Mouse (Mus musculus): ENCODE measurements around the gene Cdc42ep2. TPM values are rescaled to one million over a fixed set of nuclear protein-coding genes. Genes with fewer than 3 reads are reported as not detected.

Cdc42ep2 gene
- polyA plus RNA-seq, 1 experiment from 2014 or later, result 12.4 TPM

DNA sequence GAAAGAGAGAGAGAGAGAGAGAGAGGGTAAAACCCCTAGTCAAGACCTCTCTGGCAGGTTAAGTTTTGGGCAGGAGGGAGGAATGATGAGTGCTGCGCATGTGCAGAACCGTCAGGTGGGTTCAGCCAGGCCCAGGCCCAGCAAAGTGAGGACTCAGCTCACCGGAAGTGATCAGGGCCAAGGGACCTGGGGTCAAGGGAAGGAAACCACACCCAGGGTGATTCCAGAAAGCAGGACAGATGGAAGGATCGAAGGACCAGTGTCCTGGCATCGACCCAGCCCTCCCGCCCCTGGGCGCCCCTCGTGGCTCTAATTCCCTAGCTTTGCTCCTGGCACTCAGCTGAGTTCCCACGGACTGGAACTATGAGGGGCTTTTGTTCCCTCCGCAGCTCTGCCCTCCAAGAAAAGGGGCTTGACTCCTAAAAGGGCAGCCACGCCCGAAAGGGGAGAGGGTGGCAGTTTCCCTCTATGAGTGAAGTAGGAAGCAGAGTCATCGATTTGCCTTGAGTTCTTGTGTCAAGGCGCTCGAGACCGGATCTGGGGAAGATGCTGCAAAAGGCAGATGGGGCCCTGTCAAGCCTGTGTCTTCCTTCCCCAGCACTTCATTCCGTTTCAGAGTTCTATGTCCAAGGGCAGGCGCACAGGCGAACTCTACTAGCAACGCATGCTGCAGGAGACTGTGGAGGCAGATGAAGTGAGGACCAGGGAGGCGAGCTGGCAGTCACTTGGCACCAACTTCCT, 12.6 kb upstream of the Cdc42ep2 start:
- Histone ChIP-seq H3K9me3 (ENCODE audit: control insufficient read depth, low read length) (no peaks in the 10 kb centered on the region), H3K9ac (replicated peaks; ENCODE audit: low read depth, low read length) (no peak overlapping the region), H3K4me1 (replicated peaks; ENCODE audit: control insufficient read depth, insufficient read depth, low read length) (peaks cover 18% of the 10 kb centered on the region), H3K4me3 (replicated peaks; ENCODE audit: low read length) (no peak overlapping the region), H3K27ac (ENCODE audit: low read length) (no peak overlapping the region), H3K36me3 (ENCODE audit: control insufficient read depth, insufficient read depth) (no peaks in the 10 kb centered on the region), H3K27me3 (replicated peaks; ENCODE audit: control insufficient read depth, insufficient read depth, low read length) (no peaks in the 10 kb centered on the region), H3K4me2 (ENCODE audit: low read length) (no peak overlapping the region)
- ATAC-seq, result no peak
- 56% methylated on average over 21 of the region's 21 CpGs for WGBS

GRCm38 (mm10) chr19:5935691-5936090, 11.1 kb upstream of the Cdc42ep2 start:
- Histone ChIP-seq H3K36me3 (ENCODE audit: control insufficient read depth, insufficient read depth) (no peaks in the 10 kb centered on the region), H3K27me3 (replicated peaks; ENCODE audit: control insufficient read depth, insufficient read depth, low read length) (no peaks in the 10 kb centered on the region), H3K4me2 (ENCODE audit: low read length) (no peak overlapping the region), H3K9me3 (ENCODE audit: control insufficient read depth, low read length) (no peaks in the 10 kb centered on the region), H3K4me1 (replicated peaks; ENCODE audit: control insufficient read depth, insufficient read depth, low read length) (peaks cover 18% of the 10 kb centered on the region), H3K27ac (ENCODE audit: low read length) (no peak overlapping the region), H3K9ac (replicated peaks; ENCODE audit: low read depth, low read length) (no peak overlapping the region), H3K4me3 (replicated peaks; ENCODE audit: low read length) (no peak overlapping the region)
- WGBS, result 78% methylated on average over 5 of the region's 5 CpGs
- no peak for ATAC-seq

- 71% methylated on average over 3 of the region's 3 CpGs for WGBS
- Histone ChIP-seq H3K9ac (replicated peaks; ENCODE audit: low read depth, low read length) (no peak overlapping the region), H3K27me3 (replicated peaks; ENCODE audit: control insufficient read depth, insufficient read depth, low read length) (no peaks in the 10 kb centered on the region), H3K27ac (ENCODE audit: low read length) (no peak overlapping the region), H3K36me3 (ENCODE audit: control insufficient read depth, insufficient read depth) (no peaks in the 10 kb centered on the region), H3K4me2 (ENCODE audit: low read length) (no peak overlapping the region), H3K4me3 (replicated peaks; ENCODE audit: low read length) (no peak overlapping the region), H3K4me1 (replicated peaks; ENCODE audit: control insufficient read depth, insufficient read depth, low read length) (peaks cover 18% of the 10 kb centered on the region), H3K9me3 (ENCODE audit: control insufficient read depth, low read length) (no peaks in the 10 kb centered on the region)
- ATAC-seq, result no peak
Measured at GRCm38 (mm10) chr19:5935266-5935665, 10.7 kb upstream of the Cdc42ep2 start.

DNA sequence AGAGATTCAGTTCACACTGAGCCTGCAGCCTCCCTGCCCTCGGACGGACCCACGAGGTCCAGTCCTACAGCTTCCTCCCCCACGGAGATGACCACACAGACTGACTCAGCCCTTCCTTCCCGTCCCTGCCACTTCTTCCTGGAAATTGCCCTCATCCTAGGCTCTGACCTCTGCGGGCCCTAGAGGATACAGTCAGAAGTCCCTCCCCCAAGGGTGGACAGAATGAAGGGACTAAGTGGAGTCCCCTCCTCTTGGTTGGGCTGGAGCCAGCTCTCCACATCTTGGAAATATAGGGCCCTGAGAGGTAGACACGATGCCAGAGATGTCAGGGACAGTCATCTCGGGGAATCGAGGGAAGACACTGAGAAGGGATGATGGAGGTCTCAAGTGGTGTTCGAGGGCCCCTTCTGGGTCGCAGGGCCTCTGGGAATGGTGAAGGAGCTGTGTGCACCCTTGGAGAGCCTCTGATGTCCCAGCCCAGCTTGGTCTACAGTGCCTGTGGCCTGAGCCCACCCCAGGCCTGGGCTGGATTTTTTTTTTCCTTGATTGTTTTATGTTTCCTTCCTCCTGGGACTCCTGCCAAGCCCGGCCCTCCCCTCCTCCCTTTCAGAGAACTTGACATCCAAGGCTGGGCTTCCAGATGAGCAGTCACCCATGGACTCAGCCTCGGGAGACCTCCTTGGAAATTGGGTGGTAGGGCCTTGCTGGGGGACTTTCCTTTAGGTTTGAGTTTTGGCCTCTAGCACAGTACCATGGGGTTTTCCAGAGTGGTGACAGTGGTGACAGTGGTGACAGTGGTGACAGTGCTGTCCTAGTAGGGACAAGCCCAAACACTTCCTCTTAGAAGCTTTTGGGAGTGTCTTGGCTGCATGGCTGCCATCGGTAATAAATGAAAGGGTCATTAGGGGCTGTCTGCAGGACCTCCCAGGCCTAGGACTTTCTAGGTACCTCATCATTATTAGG, 5.3 kb upstream of the Cdc42ep2 start:
- Histone ChIP-seq H3K27ac (ENCODE audit: low read length) (no peak overlapping the region), H3K36me3 (ENCODE audit: control insufficient read depth, insufficient read depth) (no peaks in the 10 kb centered on the region), H3K27me3 (replicated peaks; ENCODE audit: control insufficient read depth, insufficient read depth, low read length) (0 out of 2 replicates have a peak, but pooled peaks cover 2% of the 10 kb centered on the region), H3K9me3 (ENCODE audit: control insufficient read depth, low read length) (no peaks in the 10 kb centered on the region), H3K9ac (replicated peaks; ENCODE audit: low read depth, low read length) (no peak overlapping the region), H3K4me1 (replicated peaks; ENCODE audit: control insufficient read depth, insufficient read depth, low read length) (peaks cover 18% of the 10 kb centered on the region), H3K4me3 (replicated peaks; ENCODE audit: low read length) (no peak overlapping the region), H3K4me2 (ENCODE audit: low read length) (no peak overlapping the region)
- ATAC-seq, result no peak
- 68% methylated on average over 14 of the region's 14 CpGs for WGBS

- Histone ChIP-seq H3K4me3 (replicated peaks; ENCODE audit: low read length) (no peak overlapping the region), H3K9me3 (ENCODE audit: control insufficient read depth, low read length) (no peaks in the 10 kb centered on the region), H3K27me3 (replicated peaks; ENCODE audit: control insufficient read depth, insufficient read depth, low read length) (0 out of 2 replicates have a peak, but pooled peaks cover 2% of the 10 kb centered on the region), H3K27ac (ENCODE audit: low read length) (no peak overlapping the region), H3K36me3 (ENCODE audit: control insufficient read depth, insufficient read depth) (no peaks in the 10 kb centered on the region), H3K4me1 (replicated peaks; ENCODE audit: control insufficient read depth, insufficient read depth, low read length) (peaks cover 22% of the 10 kb centered on the region), H3K9ac (replicated peaks; ENCODE audit: low read depth, low read length) (no peak overlapping the region), H3K4me2 (ENCODE audit: low read length) (no peak overlapping the region)
- ATAC-seq, result no peak
- 81% methylated on average over 3 of the region's 3 CpGs for WGBS
Measured at GRCm38 (mm10) chr19:5928546-5928945, 3.9 kb upstream of the Cdc42ep2 start.

DNA sequence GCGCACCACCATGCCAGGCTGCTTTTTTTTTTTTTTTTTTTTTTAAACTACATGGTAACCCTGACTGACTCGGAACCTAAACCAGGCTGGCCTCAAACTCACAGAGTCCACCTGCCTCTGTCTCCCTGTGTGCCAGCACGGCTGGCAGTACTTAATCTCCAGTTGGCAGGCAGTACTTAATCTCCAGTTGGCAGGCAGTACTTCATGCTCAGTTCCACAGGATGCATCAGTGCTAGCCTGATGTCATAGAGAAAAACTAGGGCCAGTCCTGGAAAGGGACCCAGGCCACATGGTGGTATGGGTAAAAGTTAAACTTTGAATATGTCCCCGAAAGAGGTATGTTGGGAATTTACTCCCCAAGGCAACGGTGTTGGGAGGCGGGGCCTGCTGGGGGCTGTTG, 3.5 kb upstream of the Cdc42ep2 start:
- ATAC-seq, result no peak
- peaks cover 23% of the 10 kb centered on the region for H3K4me1 ChIP-seq (replicated peaks; ENCODE audit: control insufficient read depth, insufficient read depth, low read length)
- H3K9me3 ChIP-seq (ENCODE audit: control insufficient read depth, low read length), result no peaks in the 10 kb centered on the region
- H3K4me3 ChIP-seq (replicated peaks; ENCODE audit: low read length), result no peak overlapping the region
- 81% methylated on average over 6 of the region's 6 CpGs for WGBS
- H3K36me3 ChIP-seq (ENCODE audit: control insufficient read depth, insufficient read depth), result no peaks in the 10 kb centered on the region
- H3K27me3 ChIP-seq (replicated peaks; ENCODE audit: control insufficient read depth, insufficient read depth, low read length), result 0 out of 2 replicates have a peak, but pooled peaks cover 2% of the 10 kb centered on the region
- H3K27ac ChIP-seq (ENCODE audit: low read length), result no peak overlapping the region
- no peak overlapping the region for H3K9ac ChIP-seq (replicated peaks; ENCODE audit: low read depth, low read length)
- H3K4me2 ChIP-seq (ENCODE audit: low read length), result no peak overlapping the region

DNA sequence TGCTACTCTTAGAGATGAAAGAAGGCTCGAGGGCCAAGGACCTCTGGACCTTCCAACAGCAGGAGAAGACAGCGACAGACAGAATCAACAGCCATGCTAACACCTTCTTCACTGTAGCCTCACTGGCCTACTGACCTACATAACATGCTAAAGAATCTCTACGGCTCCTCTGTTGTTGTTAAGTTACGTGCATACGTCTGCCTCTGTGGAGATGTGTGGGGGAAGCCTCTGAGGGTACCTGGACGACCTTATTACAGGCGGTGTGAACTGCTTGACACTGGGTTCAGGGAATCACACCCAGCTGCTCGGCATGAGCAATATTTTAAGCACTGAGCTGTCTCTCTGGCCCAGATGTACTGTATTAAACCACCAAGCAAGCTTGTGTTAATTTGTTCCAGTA, 2.9 kb upstream of the Cdc42ep2 start:
- Histone ChIP-seq H3K4me3 (replicated peaks; ENCODE audit: low read length) (no peak overlapping the region), H3K4me1 (replicated peaks; ENCODE audit: control insufficient read depth, insufficient read depth, low read length) (peaks cover 23% of the 10 kb centered on the region), H3K27ac (ENCODE audit: low read length) (no peak overlapping the region), H3K9ac (replicated peaks; ENCODE audit: low read depth, low read length) (no peak overlapping the region), H3K4me2 (ENCODE audit: low read length) (no peak overlapping the region), H3K36me3 (ENCODE audit: control insufficient read depth, insufficient read depth) (no peaks in the 10 kb centered on the region), H3K27me3 (replicated peaks; ENCODE audit: control insufficient read depth, insufficient read depth, low read length) (0 out of 2 replicates have a peak, but pooled peaks cover 2% of the 10 kb centered on the region), H3K9me3 (ENCODE audit: control insufficient read depth, low read length) (no peaks in the 10 kb centered on the region)
- no peak for ATAC-seq
- WGBS, result 76% methylated on average over 8 of the region's 8 CpGs

GRCm38 (mm10) chr19:5927026-5927425, 2.4 kb upstream of the Cdc42ep2 start:
- H3K9me3 ChIP-seq (ENCODE audit: control insufficient read depth, low read length), result no peaks in the 10 kb centered on the region
- 62% methylated on average over 11 of the region's 11 CpGs for WGBS
- H3K27me3 ChIP-seq (replicated peaks; ENCODE audit: control insufficient read depth, insufficient read depth, low read length), result 0 out of 2 replicates have a peak, but pooled peaks cover 2% of the 10 kb centered on the region
- no peaks in the 10 kb centered on the region for H3K36me3 ChIP-seq (ENCODE audit: control insufficient read depth, insufficient read depth)
- H3K9ac ChIP-seq (replicated peaks; ENCODE audit: low read depth, low read length), result no peak overlapping the region
- H3K4me1 ChIP-seq (replicated peaks; ENCODE audit: control insufficient read depth, insufficient read depth, low read length), result peaks cover 23% of the 10 kb centered on the region
- no peak for ATAC-seq
- no peak overlapping the region for H3K27ac ChIP-seq (ENCODE audit: low read length)
- no peak overlapping the region for H3K4me2 ChIP-seq (ENCODE audit: low read length)
- no peak overlapping the region for H3K4me3 ChIP-seq (replicated peaks; ENCODE audit: low read length)

DNA sequence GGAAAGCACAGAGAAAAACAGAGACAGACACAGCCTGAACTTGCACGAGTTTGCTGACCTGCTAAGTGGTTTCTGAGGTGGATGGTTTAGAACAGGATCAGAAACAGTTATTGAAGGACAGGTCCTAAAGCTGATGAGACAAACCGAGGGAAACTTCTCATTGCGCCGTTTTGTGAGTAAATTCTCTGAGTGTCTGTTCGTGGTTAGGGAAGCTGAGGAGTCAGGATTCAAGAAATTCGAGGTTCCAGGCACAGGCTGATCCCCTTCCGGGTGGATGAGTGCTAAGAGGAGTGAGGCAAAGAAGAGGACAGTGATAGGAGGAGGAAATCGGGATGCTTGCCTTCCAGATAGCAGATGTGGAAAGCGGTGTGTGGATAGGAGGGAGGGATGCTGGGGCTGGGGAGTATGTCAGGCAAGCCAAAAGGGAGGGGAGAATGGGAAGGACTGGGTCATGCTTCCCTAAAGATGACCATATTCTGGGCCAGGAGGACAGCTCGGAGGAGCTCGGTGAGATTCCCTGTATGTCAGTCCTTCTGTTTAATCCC, 767 bp upstream of the Cdc42ep2 start:
- Histone ChIP-seq H3K27me3 (replicated peaks; ENCODE audit: control insufficient read depth, insufficient read depth, low read length) (0 out of 2 replicates have a peak, but pooled peaks cover 2% of the 10 kb centered on the region), H3K4me1 (replicated peaks; ENCODE audit: control insufficient read depth, insufficient read depth, low read length) (peaks cover 28% of the 10 kb centered on the region), H3K4me2 (ENCODE audit: low read length) (peak overlapping the region; percentile 74), H3K9ac (replicated peaks; ENCODE audit: low read depth, low read length) (peak overlapping the region; percentile 66), H3K4me3 (replicated peaks; ENCODE audit: low read length) (peak overlapping the region; percentile 68), H3K27ac (ENCODE audit: low read length) (no peak overlapping the region), H3K9me3 (ENCODE audit: control insufficient read depth, low read length) (no peaks in the 10 kb centered on the region), H3K36me3 (ENCODE audit: control insufficient read depth, insufficient read depth) (no peaks in the 10 kb centered on the region)
- no peak for ATAC-seq
- 36% methylated on average over 11 of the region's 11 CpGs for WGBS

All from forebrain, embryonic 16.5 days (tissue).